9 mouse cellular contexts compared by ENCODE assay signal in the genomic region with DNA sequence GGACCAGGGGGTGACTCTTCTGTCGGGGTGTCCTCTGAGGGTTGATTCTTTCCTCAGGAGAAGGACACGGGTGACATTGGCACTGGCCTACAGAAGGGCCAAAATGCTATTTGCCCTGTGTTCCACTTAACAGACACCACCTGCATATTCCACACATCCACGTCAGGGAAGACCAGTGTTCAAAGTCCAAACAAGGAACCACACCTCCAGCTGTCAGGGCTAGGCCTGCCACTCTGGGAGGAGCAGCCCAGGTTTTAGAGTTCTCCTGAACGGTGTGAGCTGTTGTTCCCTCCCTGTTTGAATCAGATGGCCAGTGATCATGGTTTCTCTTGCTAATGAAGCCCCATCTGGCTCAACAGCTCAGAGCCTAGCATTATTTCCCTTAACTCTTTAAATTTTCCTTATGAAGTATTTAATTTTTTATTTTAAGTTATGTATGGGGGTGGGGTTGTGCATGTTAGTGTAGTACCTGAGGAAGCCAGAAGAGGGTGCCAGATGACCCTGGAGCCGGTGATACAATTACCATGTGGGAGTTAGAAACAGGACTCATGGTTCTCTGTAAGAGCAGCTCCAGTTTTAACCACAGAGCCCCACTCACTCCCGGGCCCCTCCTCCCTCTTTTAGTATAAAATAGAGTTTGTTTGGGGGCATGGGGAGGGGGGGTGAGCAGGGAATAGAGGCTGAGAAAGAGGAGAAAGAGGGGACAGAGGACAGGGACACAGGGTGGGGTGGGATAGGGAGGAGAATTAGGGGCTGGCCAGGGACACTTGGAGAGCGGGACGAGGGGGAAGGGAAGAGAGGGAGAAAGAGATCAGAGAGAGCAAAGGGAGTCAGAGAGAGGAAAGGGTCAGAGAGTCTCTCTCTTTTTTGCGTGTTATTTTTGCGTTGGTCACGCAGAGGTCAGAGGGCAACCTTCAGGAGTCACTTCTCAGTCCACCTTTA.
DNase-seq lines count a peak whose midpoint lies in the region; ATAC-seq and TF ChIP-seq lines count a peak whose summit lies in the region.
"Had no signal": no experiment of that assay in that cellular context is flagged by ENCODE, and none has a peak within 500 bp of the region (broad histone marks: within the 10 kb centered on the region; RNA-seq: fewer than 3 reads in every experiment).

No protein-coding gene starts in this region.

- no peaks in the 10 kb centered on the region for H3K36me3 ChIP-seq in embryonic facial prominence, embryonic 14.5 days (ENCODE audit: control insufficient read depth, insufficient read depth, low read length)
- H3K36me3 ChIP-seq in limb, embryonic 10.5 days, result no peaks in the 10 kb centered on the region
- H3K36me3 ChIP-seq: hindbrain, embryonic 15.5 days had no signal

- 67% methylated on average over 11 of the region's 11 CpGs for WGBS in bone marrow, adult 2 months
- WGBS in embryonic facial prominence, embryonic 14.5 days, result 60% methylated on average over 11 of the region's 11 CpGs
- 67% methylated on average over 11 of the region's 11 CpGs for WGBS in limb, embryonic 10.5 days

- no peak overlapping the region for H3K4me2 ChIP-seq in embryonic facial prominence, embryonic 14.5 days (ENCODE audit: low read depth, low read length)
- H3K4me2 ChIP-seq: hindbrain, embryonic 15.5 days had no signal

- no peak overlapping the region for H3K27ac ChIP-seq in bone marrow, adult 2 months (ENCODE audit: control insufficient read depth, insufficient read depth, low read depth, low read length, poor library complexity)
- no peak overlapping the region for H3K27ac ChIP-seq in embryonic facial prominence, embryonic 14.5 days (replicated peaks; ENCODE audit: low read depth, low read length)
- no peak overlapping the region for H3K27ac ChIP-seq in limb, embryonic 10.5 days
- H3K27ac ChIP-seq: hindbrain, embryonic 15.5 days had no signal

- peak; percentile 34; the same call in 1 of the 2 replicates for TF ChIP-seq CTCF in bone marrow, adult 2 months (IDR thresholded peaks at IDR 0.05; ENCODE audit: control insufficient read depth, insufficient read depth, low read length)

- no peaks in the 10 kb centered on the region for H3K4me1 ChIP-seq in bone marrow, adult 2 months (ENCODE audit: control insufficient read depth, insufficient read depth, low read length)
- no peaks in the 10 kb centered on the region for H3K4me1 ChIP-seq in embryonic facial prominence, embryonic 14.5 days (ENCODE audit: control insufficient read depth, insufficient read depth, low read length)
- peaks cover 17% of the 10 kb centered on the region for H3K4me1 ChIP-seq in limb, embryonic 10.5 days

- TF ChIP-seq POLR2A in bone marrow, adult 2 months (IDR thresholded peaks at IDR 0.05; ENCODE audit: borderline replicate concordance, control insufficient read depth, low read depth, low read length), result no peak

- H3K27me3 ChIP-seq in embryonic facial prominence, embryonic 14.5 days (replicated peaks; ENCODE audit: control insufficient read depth, insufficient read depth, low read length), result no peaks in the 10 kb centered on the region
- peaks cover 11% of the 10 kb centered on the region; the same call in 1 of the 2 replicates for H3K27me3 ChIP-seq in limb, embryonic 10.5 days (ENCODE audit: low read depth, poor library complexity, severe bottlenecking)
- H3K27me3 ChIP-seq: hindbrain, embryonic 15.5 days had no signal

- ATAC-seq in embryonic facial prominence, embryonic 14.5 days (ENCODE audit: low read depth), result no peak

- DNase-seq in urinary bladder, postnatal 36 days (ENCODE audit: low spot score in 2 of 2), result peak; percentile 10 to 46
- no peak for DNase-seq in urinary bladder, adult 18-20 months (ENCODE audit: low spot score in 2 of 2)
- peak; percentile 44 for DNase-seq in embryonic facial prominence, embryonic 14.5 days (ENCODE audit: low spot score)
- DNase-seq in heart, postnatal 36 days, result peak; percentile 70 to 72
- DNase-seq in limb, embryonic 10.5 days (ENCODE audit: low spot score), result peak; percentile 69
- DNase-seq in right cerebral cortex, postnatal 4 days, result peak; percentile 57

- intact Hi-C loops in heart, postnatal 36 days (cut with DNase I), result loop anchor here (2.0 to 5.0 kb wide), 3 partner anchors 98 to 702 kb away; no protein-coding TSS in a partner anchor

- no peak overlapping the region for H3K4me3 ChIP-seq in bone marrow, adult 2 months (replicated peaks; ENCODE audit: control insufficient read depth, low read depth, low read length)
- H3K4me3 ChIP-seq in embryonic facial prominence, embryonic 14.5 days (ENCODE audit: low read depth, low read length), result no peak overlapping the region
- no peak overlapping the region for H3K4me3 ChIP-seq in limb, embryonic 10.5 days
- H3K4me3 ChIP-seq: hindbrain, embryonic 15.5 days; myocyte had no signal

- no peak overlapping the region for H3K9ac ChIP-seq in embryonic facial prominence, embryonic 14.5 days (ENCODE audit: low read depth, low read length)
- H3K9ac ChIP-seq: hindbrain, embryonic 15.5 days had no signal

- H3K9me3 ChIP-seq in embryonic facial prominence, embryonic 14.5 days (ENCODE audit: control insufficient read depth, low read length), result no peaks in the 10 kb centered on the region
- no peaks in the 10 kb centered on the region for H3K9me3 ChIP-seq in limb, embryonic 10.5 days (replicated peaks)
- H3K9me3 ChIP-seq: hindbrain, embryonic 15.5 days had no signal

Comparison
In these comparisons a context has a peak if more than half of its experiments do, and no peak if none do; other contexts are left out.
1. DNase-seq: peak in urinary bladder, postnatal 36 days (2 of 2), embryonic facial prominence, embryonic 14.5 days (single experiment), heart, postnatal 36 days (2 of 2), limb, embryonic 10.5 days (single experiment) and right cerebral cortex, postnatal 4 days (single experiment); none in urinary bladder, adult 18-20 months (0 of 2).